Mouse (Mus musculus) c-Kit-positive CD71-negative TER-119-negative erythroid progenitor cells, embryonic 14.5 days (primary cell): ENCODE data around the gene Mycbp2.

Source experiments
- DNase-seq: peaks from one replicate; pipeline ENCODE4 v3.0.0-alpha.2; 2013; ENCODE audit warnings: low read depth

Mycbp2 gene

DNA sequence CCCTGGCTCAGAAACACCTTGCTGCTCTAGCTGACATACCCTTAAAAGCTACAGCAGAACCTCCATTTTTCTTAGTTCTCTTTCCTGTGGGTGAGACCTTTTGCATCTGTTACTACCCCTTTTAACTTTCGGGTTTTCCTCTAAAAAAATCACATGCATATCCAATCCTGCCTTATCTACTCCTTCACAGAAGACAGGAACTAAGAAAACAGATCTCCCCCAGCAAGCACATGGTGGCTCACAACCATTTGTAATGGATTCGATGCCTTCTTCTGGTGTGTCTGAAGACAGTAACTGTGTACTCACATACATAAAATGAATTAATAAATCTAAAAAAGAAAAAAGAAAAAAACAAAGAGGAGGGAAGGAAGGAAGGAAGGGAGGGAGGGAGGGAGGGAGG lies 87.9 kb downstream of the Mycbp2 start:
- DNase-seq = no peak

DNA sequence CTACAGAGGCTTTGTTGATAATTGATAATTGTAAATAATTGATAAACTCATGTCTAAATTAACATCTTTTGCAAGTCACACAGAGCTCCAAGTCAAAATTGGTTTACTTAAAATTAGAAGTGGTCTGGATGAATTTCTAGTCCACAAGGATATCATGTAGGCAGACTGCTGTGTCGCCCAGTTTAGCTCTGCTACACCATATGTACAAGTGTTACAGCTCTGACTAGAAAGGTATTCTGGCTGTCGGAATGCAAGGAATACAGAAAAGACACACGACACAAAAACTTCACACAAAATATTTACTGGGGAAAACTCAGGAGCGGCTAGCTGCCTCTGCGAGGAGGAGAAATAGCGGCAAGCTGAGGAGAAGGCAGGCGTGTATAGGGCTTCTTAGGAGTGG lies 89.7 kb downstream of the Mycbp2 start:
- DNase-seq = no peak

DNA sequence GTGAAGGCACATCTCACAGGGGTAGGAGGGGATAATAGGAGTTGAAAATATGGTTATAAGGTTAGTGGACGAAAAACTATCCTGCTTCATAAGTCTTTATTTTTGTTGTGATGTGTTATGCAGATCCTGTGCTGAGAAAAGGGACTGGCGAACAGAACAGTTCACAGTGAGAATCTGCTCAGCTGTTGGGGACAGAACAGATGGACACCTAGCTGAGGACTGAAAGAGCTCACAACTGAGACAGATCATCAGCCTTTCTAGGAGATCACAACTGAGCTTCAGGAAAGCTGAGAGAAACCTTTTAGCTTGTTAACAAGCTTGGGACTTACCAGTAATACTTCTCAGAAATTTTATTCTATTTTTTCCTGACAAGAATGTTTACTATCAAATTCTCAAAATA lies 92.3 kb downstream of the Mycbp2 start:
- no peak for DNase-seq

DNA sequence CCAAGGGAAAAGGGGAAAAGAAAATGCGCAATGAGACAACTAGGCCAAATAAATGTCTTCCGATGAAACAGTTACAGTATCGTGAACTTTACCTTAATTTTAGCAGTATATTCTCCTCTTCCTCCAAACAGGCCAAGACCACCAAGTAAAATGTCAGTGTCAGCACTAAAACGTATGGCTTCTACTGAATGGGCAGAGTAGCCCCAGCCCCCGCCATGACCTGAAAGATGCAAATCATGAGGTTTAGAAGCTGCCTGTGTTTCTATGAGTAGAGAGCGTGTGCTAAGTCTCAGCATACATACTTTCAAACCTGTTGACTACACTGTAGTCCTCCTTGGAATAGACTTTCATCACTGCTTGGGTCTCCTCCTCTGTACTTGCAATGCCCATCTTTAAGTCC lies 104.6 kb downstream of the Mycbp2 start:
- no peak for DNase-seq

DNA sequence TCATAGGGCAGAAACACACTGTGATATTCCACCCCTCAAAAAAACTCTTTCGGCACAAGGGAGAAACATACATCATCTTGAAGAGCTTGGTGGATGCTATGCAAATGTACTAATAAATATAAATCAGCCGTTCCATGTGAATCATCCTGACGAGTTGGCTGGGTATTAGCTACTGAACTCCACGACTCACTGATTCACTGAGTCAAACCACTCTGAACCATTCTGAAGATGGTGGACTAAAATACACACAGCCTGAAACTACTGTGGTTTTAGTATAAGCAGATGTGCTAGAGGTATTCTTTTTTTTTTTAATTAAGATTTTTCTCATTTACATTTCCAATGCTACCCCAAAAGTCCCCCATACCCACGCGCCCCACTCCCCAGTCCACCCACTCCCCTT lies 111.8 kb downstream of the Mycbp2 start:
- DNase-seq = no peak

DNA sequence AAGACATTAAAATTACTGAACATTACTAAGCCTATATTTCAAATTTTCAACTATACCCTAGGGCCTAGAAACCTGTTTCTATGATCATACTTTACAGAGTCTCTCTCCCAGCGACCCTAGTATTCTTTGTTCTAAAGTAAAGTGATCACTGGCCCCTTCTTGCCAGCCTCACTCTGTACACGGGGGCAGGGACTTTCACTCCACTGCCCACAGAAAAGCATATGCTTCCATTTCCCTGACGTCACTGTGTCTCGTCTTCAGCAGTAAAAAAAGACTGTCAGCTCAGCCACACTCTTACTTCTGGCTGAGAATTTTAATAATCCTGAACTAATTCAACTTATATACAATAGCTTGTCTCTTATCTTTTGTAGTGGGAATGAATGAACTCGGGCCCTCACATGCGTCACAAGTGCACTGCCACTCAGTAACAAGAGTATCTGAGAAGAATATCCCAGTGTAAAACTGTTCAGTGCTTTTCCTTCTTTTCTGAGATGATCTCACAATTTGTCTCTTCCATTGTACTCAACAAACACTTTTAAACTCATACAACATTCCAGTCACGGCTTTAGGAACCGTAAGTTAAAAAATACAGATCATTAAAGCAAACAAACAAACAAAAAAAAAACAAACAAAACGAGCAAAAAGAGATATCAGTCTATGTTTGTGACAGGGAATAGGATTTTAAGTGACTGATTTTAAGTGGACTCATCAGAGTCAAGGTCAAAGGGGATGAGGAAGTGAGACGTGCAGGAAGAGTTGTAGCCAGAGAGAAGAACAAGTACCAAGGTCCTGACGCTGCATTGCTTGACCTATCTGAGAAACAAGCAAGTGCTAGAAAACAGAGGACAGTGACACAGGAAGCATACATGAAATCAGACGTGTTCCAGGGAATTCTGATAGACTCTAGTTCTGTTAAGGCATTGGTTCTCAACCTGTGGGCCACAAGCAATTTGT lies 112.7 kb downstream of the Mycbp2 start:
- DNase-seq = no peak

DNA sequence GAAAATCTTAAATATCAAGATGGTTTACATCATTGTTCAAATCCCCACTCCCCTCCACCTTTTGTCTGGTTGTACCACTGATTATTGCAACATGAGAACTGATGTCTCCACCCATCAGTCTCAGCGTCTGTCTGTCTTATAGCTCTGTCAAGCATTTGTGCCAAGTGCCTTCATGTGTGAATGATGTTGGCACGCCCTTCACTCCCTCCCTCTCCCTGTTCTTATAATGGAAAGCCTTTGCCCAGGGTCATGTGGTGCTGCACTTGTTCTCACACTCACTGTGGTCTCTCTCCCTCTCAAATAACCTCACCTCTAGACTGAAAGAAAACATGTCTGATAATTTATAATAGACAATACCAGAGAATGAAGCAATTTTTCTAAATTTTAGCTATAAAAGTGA lies 124.3 kb downstream of the Mycbp2 start:
- no peak for DNase-seq

GRCm38 (mm10) chr14:103221751-103222150 lies 124.9 kb downstream of the Mycbp2 start:
- no peak for DNase-seq

DNA sequence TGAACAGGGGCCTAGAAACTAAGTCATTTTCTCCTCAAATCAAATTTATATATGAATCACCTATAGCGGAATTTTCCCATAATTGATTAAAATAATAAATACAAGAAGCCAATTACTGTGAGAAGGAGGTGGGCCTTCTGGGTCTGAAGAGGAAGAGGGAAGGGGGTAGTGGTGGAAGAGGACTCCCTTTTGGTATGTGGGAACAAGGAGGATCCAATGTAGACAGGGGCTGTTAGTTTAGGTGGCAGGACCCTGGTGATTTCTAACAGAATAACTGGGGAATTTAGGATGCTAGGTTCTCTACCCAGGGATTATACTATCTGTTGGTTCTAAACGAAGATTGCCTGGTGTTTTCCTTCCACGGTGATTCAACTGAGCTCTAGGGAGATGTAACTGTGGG lies 130.3 kb downstream of the Mycbp2 start:
- no peak for DNase-seq

GRCm38 (mm10) chr14:103186658-103187057 lies 160.0 kb downstream of the Mycbp2 start:
- DNase-seq = peak; percentile 4

GRCm38 (mm10) chr14:103186076-103186475 lies 160.5 kb downstream of the Mycbp2 start:
- no peak for DNase-seq

DNA sequence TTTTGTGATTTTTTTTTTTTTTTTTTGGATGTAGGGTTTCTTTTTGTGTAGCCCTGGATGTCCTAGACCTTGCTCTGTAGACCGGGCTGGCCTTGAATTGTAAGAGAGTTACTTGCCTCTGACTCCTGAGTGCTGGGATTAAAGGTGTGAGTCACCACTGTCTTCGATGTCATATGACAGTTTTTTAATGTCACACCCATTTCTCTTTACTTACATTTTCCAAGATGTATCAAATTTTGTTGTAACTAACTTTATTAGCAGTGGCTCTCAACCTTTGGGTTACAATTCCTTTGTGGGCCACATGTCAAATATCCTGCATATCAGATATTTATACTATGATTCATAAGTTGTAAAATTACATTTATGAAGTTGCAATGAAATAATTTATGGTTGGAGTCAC lies 166.5 kb downstream of the Mycbp2 start:
- DNase-seq = no peak

- DNase-seq = no peak
Observed at GRCm38 (mm10) chr14:103162923-103163322, 183.7 kb downstream of the Mycbp2 start.

DNA sequence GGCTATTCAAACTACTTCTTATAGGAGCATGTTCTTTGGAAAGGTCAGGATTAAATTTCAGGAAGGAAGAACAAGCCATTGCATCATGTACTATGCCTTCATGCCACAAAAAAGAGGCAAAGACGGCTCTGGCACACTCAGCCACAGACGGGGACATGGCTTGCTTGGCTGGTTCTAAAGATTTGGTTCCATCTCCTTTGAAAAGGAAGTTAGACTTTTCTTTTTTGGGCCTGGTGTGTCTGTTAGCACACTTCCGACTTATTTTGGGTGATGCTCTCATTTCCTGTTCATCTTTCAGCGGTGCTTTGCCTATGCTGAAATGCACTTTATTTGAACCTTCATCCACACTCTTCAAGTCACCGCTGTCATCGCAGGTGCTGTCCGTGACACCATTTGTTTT lies 190.9 kb downstream of the Mycbp2 start:
- DNase-seq = no peak

DNA sequence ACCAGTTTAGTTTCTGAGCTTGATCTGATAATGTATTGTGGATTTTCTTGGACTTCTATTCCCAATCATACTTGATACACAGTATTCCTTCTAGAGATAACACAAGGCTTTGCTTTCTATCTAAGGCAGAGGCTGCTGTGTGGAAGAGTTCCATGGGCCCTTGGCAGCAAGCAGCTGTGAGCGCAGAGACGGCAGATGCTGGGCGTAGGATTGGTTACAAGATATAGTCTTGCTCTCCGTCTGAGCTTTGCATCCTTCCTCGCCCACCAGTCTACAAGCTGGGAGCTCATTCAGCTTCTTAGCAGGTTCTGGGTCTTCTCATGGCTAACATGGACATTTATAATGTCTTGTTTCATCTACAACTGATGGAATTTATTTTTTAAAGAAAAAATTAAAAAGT lies 196.5 kb downstream of the Mycbp2 start:
- no peak for DNase-seq

GRCm38 (mm10) chr14:103131991-103132390 lies 214.6 kb downstream of the Mycbp2 start:
- peak; percentile 18 for DNase-seq

DNA sequence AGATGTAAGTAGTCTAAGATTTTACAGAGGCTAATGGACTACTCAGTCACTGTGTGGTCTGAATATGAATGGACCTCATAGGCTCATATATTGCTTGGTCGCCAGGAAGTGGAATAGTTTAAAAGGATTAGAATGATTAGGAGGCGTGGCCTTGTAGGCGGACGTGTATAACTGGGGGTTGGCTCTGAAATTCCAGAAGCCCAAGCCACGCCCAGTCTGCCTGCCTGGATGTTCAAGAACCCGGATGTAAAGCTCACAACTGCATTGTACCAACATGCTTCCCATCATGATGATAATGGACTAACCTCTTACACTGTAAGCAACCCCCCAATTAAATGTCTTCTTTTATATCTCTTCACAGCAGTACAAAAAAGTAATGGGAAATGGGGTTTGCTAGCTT lies 220.9 kb downstream of the Mycbp2 start:
- no peak for DNase-seq

GRCm38 (mm10) chr14:103114994-103115670 lies 231.5 kb downstream of the Mycbp2 start:
- no peak for DNase-seq

DNA sequence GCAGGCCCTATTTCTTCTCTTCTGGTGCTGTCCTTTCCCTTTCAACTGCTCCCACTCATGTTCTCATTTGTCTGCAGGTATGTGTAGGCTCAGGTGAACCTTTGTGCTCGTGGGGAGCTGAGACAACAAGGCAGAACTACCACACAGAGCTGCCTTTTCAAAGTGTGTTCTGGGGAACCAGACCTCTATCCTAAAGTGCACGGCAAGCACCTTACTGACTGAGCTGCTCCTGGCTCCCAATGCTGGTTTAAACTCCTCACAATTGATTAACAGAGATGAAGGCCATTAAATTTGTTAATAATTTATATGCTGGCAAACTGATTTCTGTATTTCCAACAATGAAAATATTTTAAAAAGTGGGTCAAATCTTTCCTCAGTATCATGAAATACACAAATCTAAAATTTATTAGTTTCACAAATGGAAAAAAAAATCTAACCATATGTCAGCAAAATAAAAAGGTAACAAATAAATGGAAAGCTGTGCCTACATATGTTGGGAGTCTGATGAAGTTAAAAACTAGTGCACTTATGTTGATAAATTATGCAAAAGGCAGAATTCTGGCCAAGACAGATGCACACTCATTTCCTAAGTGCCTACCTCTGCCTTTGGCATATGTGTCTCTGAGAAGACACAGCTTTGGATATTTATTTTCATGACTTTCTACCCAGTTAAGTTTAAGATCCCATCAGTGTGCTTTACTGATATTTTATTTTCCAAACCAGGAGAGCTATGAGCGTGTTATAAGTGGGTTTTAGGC lies 233.8 kb downstream of the Mycbp2 start:
- no peak for DNase-seq

DNA sequence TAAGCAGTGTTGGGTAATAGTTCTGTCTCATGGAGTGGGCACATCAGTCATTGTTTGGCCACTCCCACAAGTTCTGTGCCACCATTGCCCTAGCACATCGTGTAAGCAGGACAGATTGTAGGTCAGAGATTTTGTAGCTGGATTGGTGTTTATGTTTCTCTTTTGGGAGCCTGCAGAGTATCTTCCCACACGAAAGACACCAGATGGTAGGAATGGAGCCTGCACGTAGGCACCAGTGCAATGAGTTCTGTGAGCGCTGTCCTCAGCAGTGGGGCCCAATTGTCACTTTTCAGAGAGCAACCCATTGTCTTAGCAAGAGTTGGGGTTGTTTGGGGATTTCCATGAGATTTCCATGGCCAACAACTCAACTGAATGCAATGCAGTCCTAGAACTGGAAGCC lies 236.6 kb downstream of the Mycbp2 start:
- DNase-seq = no peak

DNA sequence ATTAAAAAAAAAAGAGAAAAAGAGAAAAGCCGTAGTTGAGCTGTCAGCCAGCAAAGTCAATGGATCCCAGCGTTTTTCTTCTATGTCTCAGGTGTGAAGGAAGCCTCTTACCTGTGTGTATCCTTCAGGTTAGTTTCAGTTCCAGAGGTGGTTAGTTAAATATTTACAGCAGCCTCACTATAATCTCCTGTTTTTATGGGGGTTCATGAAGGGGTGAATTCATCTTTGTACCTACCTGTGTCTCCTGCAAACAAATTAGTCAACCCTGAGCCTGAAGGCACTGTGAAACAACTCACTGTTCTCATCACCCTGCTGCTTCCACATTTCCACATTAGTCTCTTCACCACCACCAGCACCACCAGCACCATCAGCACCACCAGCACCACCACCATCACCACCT lies 240.3 kb downstream of the Mycbp2 start:
- DNase-seq = no peak

GRCm38 (mm10) chr14:103102731-103103335 lies 243.8 kb downstream of the Mycbp2 start:
- DNase-seq = no peak
